Mouse (Mus musculus): ENCODE data around the gene Rint1.

Gene Rint1

DNA sequence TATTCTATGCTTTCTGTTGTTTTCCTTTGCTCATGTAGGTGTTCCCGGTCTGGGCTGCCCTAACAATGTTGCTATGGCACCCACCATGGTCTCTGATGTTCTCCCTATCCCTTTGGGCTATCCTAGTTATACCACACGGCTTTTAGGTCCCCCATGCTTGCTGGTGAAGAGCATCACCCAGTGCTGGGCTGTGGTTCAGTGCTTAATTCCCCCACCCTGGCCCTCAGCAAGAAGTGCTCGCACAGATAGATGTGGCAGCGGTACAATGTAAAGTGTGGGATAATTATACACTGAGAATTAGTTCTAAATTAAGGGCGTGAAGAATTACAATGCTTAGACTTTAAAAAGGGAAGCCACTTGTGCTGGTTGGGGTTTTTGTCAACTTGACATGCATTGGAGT lies 78.4 kb downstream of the Rint1 start:
- no peak for DNase-seq

Measured in liver (tissue).